Mouse (Mus musculus): ENCODE results near the gene Chst5. TPM values are rescaled to one million over a fixed set of nuclear protein-coding genes. Genes with fewer than 3 reads are reported as not detected.

Gene Chst5
- polyA plus RNA-seq, 1 experiment, result not detected

- no peak for TF ChIP-seq GATA1 (IDR thresholded peaks at IDR 0.05; ENCODE audit: low read length)
Measured at GRCm38 (mm10) chr8:111891983-111892382, 18.3 kb downstream of the Chst5 start.

DNA sequence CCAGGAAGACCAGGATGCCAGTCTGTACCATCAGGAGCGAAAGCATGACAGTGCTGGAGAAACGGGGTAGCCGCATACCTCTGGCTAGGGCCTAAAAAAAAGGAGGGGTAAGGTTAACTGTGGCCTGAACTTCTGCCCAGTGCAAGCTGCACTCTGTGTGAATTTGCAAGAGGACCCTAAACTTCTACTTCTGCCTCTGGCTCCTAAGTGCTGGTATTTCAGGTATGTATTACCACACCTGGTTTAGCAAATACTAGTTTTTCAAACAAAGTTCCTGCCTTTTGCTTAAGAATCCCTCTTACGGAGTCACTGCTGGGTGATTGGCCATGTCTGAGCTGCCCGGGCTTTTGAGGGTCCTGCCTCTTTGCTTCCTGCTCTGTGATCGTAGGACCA lies 19.3 kb downstream of the Chst5 start:
- TF ChIP-seq GATA1 (IDR thresholded peaks at IDR 0.05; ENCODE audit: low read length), result no peak

- TF ChIP-seq GATA1 (IDR thresholded peaks at IDR 0.05; ENCODE audit: low read length), result no peak
Measured at GRCm38 (mm10) chr8:111889931-111890910, 20.0 kb downstream of the Chst5 start.

DNA sequence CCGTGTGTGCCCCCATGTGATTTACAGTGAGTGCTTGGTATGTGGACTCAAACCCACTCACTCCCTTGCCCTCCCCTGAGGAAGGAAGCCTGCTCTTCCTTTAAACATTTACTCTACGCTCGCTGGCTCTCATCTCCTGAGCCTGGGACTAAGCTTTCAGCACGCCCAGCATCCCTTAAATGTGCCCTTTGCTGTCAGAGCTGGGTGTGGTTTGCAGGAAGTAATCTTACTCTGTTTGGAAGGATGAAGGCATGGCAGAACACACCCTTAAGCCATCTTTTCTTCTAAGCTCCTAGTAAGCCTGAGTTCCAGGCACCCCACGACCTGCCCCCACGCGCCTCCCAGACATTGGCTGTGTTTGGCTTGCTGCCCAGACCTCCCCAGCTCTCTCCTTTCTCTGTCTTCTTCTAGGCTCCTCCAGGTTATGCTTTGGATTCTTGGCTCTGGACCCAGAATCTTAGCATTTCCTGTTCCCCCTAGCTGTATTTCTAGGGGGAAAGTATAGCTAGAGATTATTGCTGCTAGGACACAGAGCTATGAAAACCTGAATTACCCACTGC lies 22.1 kb downstream of the Chst5 start:
- TF ChIP-seq GATA1 (IDR thresholded peaks at IDR 0.05; ENCODE audit: low read length), result no peak

GRCm38 (mm10) chr8:111887479-111887878 lies 22.8 kb downstream of the Chst5 start:
- no peak for TF ChIP-seq GATA1 (IDR thresholded peaks at IDR 0.05; ENCODE audit: low read length)

DNA sequence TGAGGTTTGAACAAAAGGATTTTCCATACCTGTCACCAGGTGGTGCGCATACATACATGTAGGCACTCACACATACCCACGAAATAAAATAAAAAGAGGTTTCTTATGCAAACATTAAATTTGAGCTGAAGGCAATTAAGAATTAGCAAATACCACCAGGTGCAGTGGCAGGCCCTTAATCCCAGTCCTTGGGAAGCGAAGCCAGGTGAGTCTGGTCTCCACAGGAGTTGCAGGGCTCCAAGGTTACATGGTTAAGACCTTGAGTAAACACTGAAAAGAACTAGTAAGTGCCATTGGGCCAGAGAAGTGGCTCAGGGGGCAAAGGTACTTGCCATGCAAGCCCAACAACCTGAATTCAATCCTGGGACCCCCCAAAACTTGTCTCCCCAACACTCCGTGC lies 26.6 kb downstream of the Chst5 start:
- no peak for TF ChIP-seq GATA1 (IDR thresholded peaks at IDR 0.05; ENCODE audit: low read length)

DNA sequence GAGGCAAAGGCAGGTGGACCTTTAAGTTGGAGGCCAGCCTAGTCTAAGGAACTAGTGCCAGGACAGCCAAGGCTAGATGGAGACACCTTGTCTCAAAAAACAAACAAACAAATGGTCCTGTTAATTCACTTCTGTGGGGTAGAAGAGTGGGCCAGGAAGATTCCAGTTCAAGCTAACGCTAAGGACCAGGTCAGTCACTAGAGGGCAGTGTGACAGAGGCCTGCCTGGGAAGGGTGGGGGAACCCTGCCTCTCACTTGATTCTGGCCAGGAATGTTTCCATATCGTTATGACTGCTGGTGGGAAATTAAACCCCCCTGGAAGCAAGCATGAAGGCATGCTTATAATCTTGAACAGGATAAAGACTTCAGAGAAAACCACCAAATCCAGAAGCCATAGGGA lies 28.7 kb downstream of the Chst5 start:
- TF ChIP-seq GATA1 (IDR thresholded peaks at IDR 0.05; ENCODE audit: low read length), result no peak

DNA sequence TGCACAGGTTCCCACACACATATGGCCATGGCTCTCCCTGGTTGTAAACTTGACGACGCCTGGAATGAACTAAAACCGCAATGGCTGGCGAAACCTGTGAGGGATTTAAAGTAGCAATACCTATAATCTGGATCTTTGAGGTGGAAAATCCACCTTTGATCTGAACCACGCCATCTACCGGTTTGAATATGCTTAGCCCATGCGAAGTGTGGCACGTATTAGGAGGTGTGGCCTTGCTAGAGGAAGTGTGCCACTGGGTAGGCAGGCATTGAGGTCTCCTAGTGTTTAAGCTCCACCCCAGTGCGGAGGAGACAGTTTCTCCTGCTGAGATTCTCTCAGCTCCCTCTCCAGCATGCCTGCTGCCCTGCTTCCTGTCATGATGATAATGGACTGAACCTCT lies 32.5 kb downstream of the Chst5 start:
- TF ChIP-seq GATA1 (IDR thresholded peaks at IDR 0.05; ENCODE audit: low read length), result no peak

GRCm38 (mm10) chr8:111876355-111876948 lies 33.8 kb downstream of the Chst5 start, which contains the start of gene Tmem170:
Tmem170 (minus strand) TSS chr8:111876750.
- no peak for TF ChIP-seq GATA1 (IDR thresholded peaks at IDR 0.05; ENCODE audit: low read length)

- TF ChIP-seq GATA1 (IDR thresholded peaks at IDR 0.05; ENCODE audit: low read length), result no peak
Measured at GRCm38 (mm10) chr8:111875758-111876157, 34.5 kb downstream of the Chst5 start.

DNA sequence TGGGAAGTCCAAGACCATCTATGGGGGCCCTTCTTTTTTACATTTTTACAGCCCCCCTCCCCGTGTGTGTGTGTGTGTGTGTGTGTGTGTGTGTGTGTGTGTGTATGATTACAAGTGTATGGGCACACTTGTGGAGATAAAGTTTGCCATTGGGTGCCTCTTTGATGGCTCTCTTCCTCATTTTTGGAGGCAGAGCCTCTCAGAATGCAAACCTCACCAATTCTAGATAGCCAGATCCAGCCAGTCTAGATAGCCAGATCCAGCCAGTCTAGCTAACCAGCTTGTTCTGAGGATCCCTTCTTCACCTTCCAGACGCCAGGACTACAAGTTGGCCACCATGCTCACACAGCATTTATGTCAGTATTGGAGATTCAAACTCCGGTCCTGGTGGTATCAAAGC lies 39.0 kb downstream of the Chst5 start:
- no peak for TF ChIP-seq GATA1 (IDR thresholded peaks at IDR 0.05; ENCODE audit: low read length)

DNA sequence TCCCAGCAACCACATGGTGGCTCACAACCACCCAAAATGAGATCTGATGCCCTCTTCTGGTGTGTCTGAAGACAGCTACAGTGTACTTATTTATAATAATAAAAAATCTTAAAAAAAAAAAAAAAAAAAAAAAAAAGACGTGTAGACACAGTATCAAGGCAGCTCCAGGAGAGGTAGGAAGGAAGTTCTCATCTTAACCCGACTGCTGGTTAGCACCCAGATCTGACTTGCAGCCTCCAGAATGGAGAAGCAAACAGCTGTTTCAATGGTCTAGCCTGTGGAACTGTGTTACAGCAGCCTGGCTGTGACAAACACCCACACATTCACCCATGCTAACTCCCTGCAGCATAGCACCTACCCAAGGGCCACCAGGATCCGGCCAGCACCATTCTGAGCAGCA lies 39.9 kb downstream of the Chst5 start:
- TF ChIP-seq GATA1 (IDR thresholded peaks at IDR 0.05; ENCODE audit: low read length), result no peak

DNA sequence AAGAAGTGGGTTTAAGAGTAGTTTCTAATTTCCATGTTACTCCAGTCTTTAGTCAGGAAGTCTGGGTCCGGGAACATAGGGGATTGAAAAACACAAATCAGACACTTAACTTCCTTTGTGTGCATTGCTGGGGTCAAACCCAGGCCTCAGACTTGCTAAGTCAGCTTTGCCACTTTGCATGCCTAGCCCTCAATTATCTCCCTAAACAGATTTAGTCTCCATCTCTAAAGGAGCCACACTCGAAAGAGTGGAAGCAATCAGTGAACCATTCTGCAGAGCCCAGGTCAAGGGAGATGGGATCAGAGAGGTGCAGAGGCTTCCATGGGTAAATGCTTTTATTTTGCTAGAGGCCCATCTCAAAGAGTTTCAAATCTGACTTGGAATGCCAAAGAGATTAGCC lies 41.6 kb downstream of the Chst5 start:
- no peak for TF ChIP-seq GATA1 (IDR thresholded peaks at IDR 0.05; ENCODE audit: low read length)

GRCm38 (mm10) chr8:111865857-111866256 lies 44.4 kb downstream of the Chst5 start:
- no peak for TF ChIP-seq GATA1 (IDR thresholded peaks at IDR 0.05; ENCODE audit: low read length)

- no peak for TF ChIP-seq GATA1 (IDR thresholded peaks at IDR 0.05; ENCODE audit: low read length)
Measured at GRCm38 (mm10) chr8:111865130-111865852, 45.0 kb downstream of the Chst5 start.

GRCm38 (mm10) chr8:111864648-111865047 lies 45.6 kb downstream of the Chst5 start:
- no peak for TF ChIP-seq GATA1 (IDR thresholded peaks at IDR 0.05; ENCODE audit: low read length)

Measured in G1E-ER4 (cell line).